Mouse (Mus musculus) CD4-positive naive resting alpha-beta T cell, adult 76 days (primary cell): ENCODE measurements around the gene Marco. TPM values are rescaled to one million over a fixed set of nuclear protein-coding genes. Genes with fewer than 3 reads are reported as not detected.

ENCODE experiments used
- total RNA-seq: library from RNA; stranded (reverse); gene quantifications from one replicate; pipeline ENCODE4 v1.2.4, GENCODE M21; 2023

The Marco gene
- 0.59 TPM for total RNA-seq

DNA sequence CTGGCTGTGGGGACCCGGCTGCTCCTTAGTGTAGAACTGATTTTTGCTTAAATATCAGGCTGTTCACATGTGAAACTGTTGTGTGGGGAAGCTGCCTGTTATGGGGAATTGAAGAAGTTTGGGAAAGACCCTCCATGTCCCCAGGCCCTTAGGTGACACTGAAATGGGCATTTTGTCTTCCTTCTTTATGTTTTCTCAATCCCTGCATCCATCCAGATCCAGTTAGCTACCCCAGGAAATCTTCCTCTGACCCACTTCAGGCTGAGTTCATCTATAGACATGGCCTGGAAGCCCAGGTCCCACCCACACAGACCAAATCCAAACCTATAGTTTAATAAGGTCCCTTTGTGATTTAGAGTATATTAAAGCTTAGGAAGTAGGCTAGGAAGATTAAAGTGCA lies at the start of gene Marco:
Marco (minus strand) TSS at position 101 of the 400 bp plus-strand sequence.

Other genes with a start within 250 kb of the Marco start
- gene Steap3, start 232.3 kb downstream of the Marco start, total RNA-seq, result 0.97 TPM
- not detected for gene C1ql2, start 164.4 kb downstream of the Marco start, total RNA-seq
- gene En1, start 97.4 kb upstream of the Marco start, total RNA-seq, result not detected